Mouse (Mus musculus) layer of hippocampus, postnatal 25 days (tissue): ENCODE results near the gene Map4k2. TPM values are rescaled to one million over a fixed set of nuclear protein-coding genes. Genes with fewer than 3 reads are reported as not detected.

Experiments
- DNase-seq, 2 experiments: peaks; one replicate each; pipeline ENCODE4 v3.0.0; 2022; ENCODE audit warnings: mixed read lengths in 2 of 2, low spot score in 1 of 2; ENCODE audit errors: extremely low spot score in 1 of 2
- total RNA-seq, 2 experiments: library from RNA; stranded (reverse); gene quantifications; 2 replicates each; pipeline ENCODE4 v1.2.3; 2021

The Map4k2 gene
- total RNA-seq, 2 experiments from 2014 or later = 66.3 to 78.4 TPM

- DNase-seq = no peak
Measured at GRCm38 (mm10) chr19:6343066-6343925, 2.4 kb downstream of the Map4k2 start.

- DNase-seq = no peak
Measured at GRCm38 (mm10) chr19:6343996-6344395, 3.1 kb downstream of the Map4k2 start.

- no peak for DNase-seq
Measured at GRCm38 (mm10) chr19:6346023-6346422, 5.1 kb downstream of the Map4k2 start.

- DNase-seq = no peak
Measured at GRCm38 (mm10) chr19:6346661-6347060, 5.7 kb downstream of the Map4k2 start.

GRCm38 (mm10) chr19:6347615-6348014 lies 6.7 kb downstream of the Map4k2 start:
- DNase-seq = no peak

- DNase-seq = no peak
Measured at GRCm38 (mm10) chr19:6348717-6349116, 7.8 kb downstream of the Map4k2 start.

- no peak for DNase-seq
Measured at GRCm38 (mm10) chr19:6349215-6349983, 8.5 kb downstream of the Map4k2 start.

GRCm38 (mm10) chr19:6351431-6352106 lies 10.6 kb downstream of the Map4k2 start:
- DNase-seq = no peak

GRCm38 (mm10) chr19:6352107-6352505 lies 11.2 kb downstream of the Map4k2 start:
- DNase-seq = no peak

GRCm38 (mm10) chr19:6354030-6354429 lies 13.1 kb downstream of the Map4k2 start:
- no peak for DNase-seq

- no peak for DNase-seq
Measured at GRCm38 (mm10) chr19:6361291-6361690, 20.4 kb downstream of the Map4k2 start.

- DNase-seq = no peak
Measured at GRCm38 (mm10) chr19:6363091-6363410, 22.1 kb downstream of the Map4k2 start.

GRCm38 (mm10) chr19:6363411-6364240 lies 22.7 kb downstream of the Map4k2 start, which contains the start of gene Sf1:
Gene Sf1 (plus strand): TSS chr19:6363690.
- peak; percentile 96 for DNase-seq

- peak; percentile 85 to 88 for DNase-seq
Measured at GRCm38 (mm10) chr19:6364317-6364725, 23.4 kb downstream of the Map4k2 start.

GRCm38 (mm10) chr19:6364842-6365241 lies 23.9 kb downstream of the Map4k2 start:
- no peak for DNase-seq

- no peak for DNase-seq
Measured at GRCm38 (mm10) chr19:6370175-6370574, 29.2 kb downstream of the Map4k2 start.

- DNase-seq = no peak
Measured at GRCm38 (mm10) chr19:6372433-6372832, 31.5 kb downstream of the Map4k2 start.

- peak; percentile 69 to 94 for DNase-seq
Measured at GRCm38 (mm10) chr19:6373539-6374400, 32.8 kb downstream of the Map4k2 start.

GRCm38 (mm10) chr19:6374571-6374970 lies 33.6 kb downstream of the Map4k2 start:
- DNase-seq = no peak
